Mouse (Mus musculus): Measurements from ENCODE around the gene Gm8212.
"Not testable (repeated sequence)": the region's sequence is repeated elsewhere in the genome, so short reads cannot be mapped to it uniquely, and the experiment has no call there.

Gene Gm8212

DNA sequence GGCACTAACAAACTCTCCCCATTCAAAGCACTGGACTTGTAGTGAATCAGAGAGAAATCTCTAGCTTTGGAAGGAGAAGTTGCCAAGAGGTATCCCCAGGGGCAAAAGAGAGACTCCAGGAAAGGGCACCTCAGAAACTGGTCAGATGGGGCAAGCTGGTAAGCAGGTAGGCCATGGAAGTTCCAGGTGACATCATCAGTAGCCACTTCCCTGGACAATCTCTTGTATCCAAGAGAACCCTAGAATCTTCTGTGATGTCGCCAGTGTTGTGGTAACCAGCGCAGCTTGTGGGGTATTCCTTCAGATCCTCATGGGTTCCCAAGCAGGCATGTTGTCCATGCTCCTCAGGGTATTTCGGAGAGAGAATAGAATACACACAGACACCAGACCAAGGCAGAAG, at the start of gene Gm8212:
TSS of gene Gm8212 (plus strand) at position 301 of the 400 bp plus-strand sequence.
- not testable (repeated sequence) for DNase-seq (ENCODE audit: low spot score in 2 of 2)

DNA sequence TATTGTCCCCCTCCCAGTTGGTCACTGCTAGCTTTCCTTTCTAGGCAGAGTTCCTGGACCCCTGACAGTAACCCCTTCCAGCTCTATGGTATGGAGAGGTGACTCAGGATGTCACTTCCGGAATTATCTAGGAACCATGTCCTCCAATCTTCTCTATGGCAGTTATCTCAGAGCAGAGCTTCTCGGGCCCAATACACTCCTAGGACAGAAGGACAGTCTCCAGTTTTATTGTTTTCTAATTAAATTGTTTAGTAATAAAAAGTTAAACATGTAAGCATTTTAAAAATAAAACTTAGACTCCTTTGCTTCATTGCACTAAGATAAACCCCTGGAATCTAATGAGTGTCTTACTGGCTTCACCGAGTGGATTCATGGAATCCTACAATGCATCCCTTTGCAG, 15.7 kb downstream of the Gm8212 start, which contains the start of gene 4930503E14Rik:
TSS of gene 4930503E14Rik (minus strand) at position 101 of the 400 bp plus-strand sequence.
- DNase-seq (ENCODE audit: low spot score in 2 of 2): not testable (repeated sequence)

DNA sequence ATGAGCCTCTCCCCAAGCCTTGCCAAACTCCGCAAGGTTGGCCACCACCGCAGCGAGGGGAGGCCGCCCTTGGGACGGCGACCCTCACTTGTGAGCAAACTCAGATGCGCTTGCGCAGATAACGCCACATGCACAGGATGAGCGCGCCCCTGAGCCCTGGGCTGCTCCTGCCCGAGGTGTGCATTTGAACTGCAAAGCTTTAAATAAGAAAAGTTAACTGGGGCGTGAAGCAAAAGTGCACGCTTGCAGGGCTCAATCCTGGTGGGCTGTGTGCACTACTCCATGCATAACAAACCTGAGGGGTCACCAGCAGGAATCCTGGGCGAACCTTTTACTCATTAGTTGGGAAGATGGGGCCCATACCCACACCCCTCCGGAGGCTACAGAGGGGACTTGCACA, 50.6 kb downstream of the Gm8212 start:
- no peak for DNase-seq (ENCODE audit: low spot score in 2 of 2)

Data from spleen, postnatal 36 days (tissue).